Mouse (Mus musculus): ENCODE data around the gene Skint6. TPM values are rescaled to one million over a fixed set of nuclear protein-coding genes. Genes with fewer than 3 reads are reported as not detected.
"Not testable (repeated sequence)": the region's sequence is repeated elsewhere in the genome, so short reads cannot be mapped to it uniquely, and the experiment has no call there.

Skint6 gene
- not detected in 2 replicates for polyA plus RNA-seq (2016; fragmentation: Nextera tagmentation; extraction: Ambion mirVana)

GRCm38 (mm10) chr4:113286873-113287272 lies at the start of gene Skint6:
Skint6 (minus strand) TSS chr4:113286973.
- Histone ChIP-seq H3K27ac (no peak within 1 kb of the TSS), H3K4me3 (no peak within 1 kb of the TSS), H3K27me3 (ENCODE audit: low read depth, poor library complexity, severe bottlenecking) (no peaks in the 10 kb centered on the region), H3K4me1 (no peaks in the 10 kb centered on the region), H3K9me3 (replicated peaks) (no peaks in the 10 kb centered on the region), H3K36me3 (no peaks in the 10 kb centered on the region)
- 77% methylated on average over 2 of the region's 2 CpGs for WGBS
- no peak for DNase-seq (ENCODE audit: low spot score)

GRCm38 (mm10) chr4:113320911-113321310 lies 34.1 kb upstream of the Skint6 start:
- 92% methylated on average over 1 of the region's 1 CpGs for WGBS
- no peak overlapping the region for H3K27ac ChIP-seq
- H3K4me1 ChIP-seq: no peaks in the 10 kb centered on the region
- H3K36me3 ChIP-seq: no peaks in the 10 kb centered on the region
- H3K4me3 ChIP-seq: no peak overlapping the region
- H3K9me3 ChIP-seq (replicated peaks): no peaks in the 10 kb centered on the region
- no peaks in the 10 kb centered on the region for H3K27me3 ChIP-seq (ENCODE audit: low read depth, poor library complexity, severe bottlenecking)
- no peak for DNase-seq (ENCODE audit: low spot score)

- Histone ChIP-seq H3K36me3 (no peaks in the 10 kb centered on the region), H3K27ac (no peak overlapping the region), H3K4me3 (no peak overlapping the region), H3K4me1 (no peaks in the 10 kb centered on the region), H3K9me3 (replicated peaks) (no peaks in the 10 kb centered on the region), H3K27me3 (ENCODE audit: low read depth, poor library complexity, severe bottlenecking) (no peaks in the 10 kb centered on the region)
- 68% methylated on average over 3 of the region's 3 CpGs for WGBS
- no peak for DNase-seq (ENCODE audit: low spot score)
Observed at GRCm38 (mm10) chr4:113301773-113302473, 15.2 kb upstream of the Skint6 start.

- no peak overlapping the region for H3K4me3 ChIP-seq
- no peaks in the 10 kb centered on the region for H3K27me3 ChIP-seq (ENCODE audit: low read depth, poor library complexity, severe bottlenecking)
- no peaks in the 10 kb centered on the region for H3K4me1 ChIP-seq
- H3K9me3 ChIP-seq (replicated peaks): peaks cover 5% of the 10 kb centered on the region; the same call in 1 of the 2 replicates
- no peak for DNase-seq (ENCODE audit: low spot score)
- no peak overlapping the region for H3K27ac ChIP-seq
- 95% methylated on average over 1 of the region's 1 CpGs for WGBS
- H3K36me3 ChIP-seq: no peaks in the 10 kb centered on the region
Observed at GRCm38 (mm10) chr4:113263363-113264060, 23.3 kb downstream of the Skint6 start.

GRCm38 (mm10) chr4:113245808-113246207 lies 41.0 kb downstream of the Skint6 start:
- Histone ChIP-seq H3K4me3 (no peak overlapping the region), H3K4me1 (no peaks in the 10 kb centered on the region), H3K27ac (no peak overlapping the region), H3K9me3 (replicated peaks) (no peaks in the 10 kb centered on the region), H3K36me3 (no peaks in the 10 kb centered on the region), H3K27me3 (ENCODE audit: low read depth, poor library complexity, severe bottlenecking) (no peaks in the 10 kb centered on the region)
- no peak for DNase-seq (ENCODE audit: low spot score)

- H3K4me1 ChIP-seq: no peaks in the 10 kb centered on the region
- no peaks in the 10 kb centered on the region for H3K27me3 ChIP-seq (ENCODE audit: low read depth, poor library complexity, severe bottlenecking)
- H3K36me3 ChIP-seq: no peaks in the 10 kb centered on the region
- peaks cover 4% of the 10 kb centered on the region; the same call in 1 of the 2 replicates for H3K9me3 ChIP-seq (replicated peaks)
- no peak overlapping the region for H3K27ac ChIP-seq
- DNase-seq (ENCODE audit: low spot score): no peak
- H3K4me3 ChIP-seq: no peak overlapping the region
- 70% methylated on average over 3 of the region's 3 CpGs for WGBS
Observed at GRCm38 (mm10) chr4:113067621-113068020, 219.2 kb downstream of the Skint6 start.

- H3K36me3 ChIP-seq; DNase-seq (ENCODE audit: low spot score); H3K27ac ChIP-seq; H3K4me1 ChIP-seq; H3K27me3 ChIP-seq (ENCODE audit: low read depth, poor library complexity, severe bottlenecking); H3K9me3 ChIP-seq (replicated peaks); H3K4me3 ChIP-seq: not testable (repeated sequence)
- 30% methylated on average over 22 of the region's 22 CpGs for WGBS
Observed at GRCm38 (mm10) chr4:112979160-112979559, 307.6 kb downstream of the Skint6 start.

- Histone ChIP-seq H3K4me3 (no peak overlapping the region), H3K4me1 (no peaks in the 10 kb centered on the region), H3K36me3 (no peaks in the 10 kb centered on the region), H3K27ac (no peak overlapping the region), H3K27me3 (ENCODE audit: low read depth, poor library complexity, severe bottlenecking) (no peaks in the 10 kb centered on the region), H3K9me3 (replicated peaks) (no peaks in the 10 kb centered on the region; the same call in 1 of the 2 replicates)
- 0% methylated on average over 1 of the region's 1 CpGs for WGBS
- no peak for DNase-seq (ENCODE audit: low spot score)
Observed at GRCm38 (mm10) chr4:112790646-112791045, 496.1 kb downstream of the Skint6 start.

- DNase-seq (ENCODE audit: low spot score): no peak
- Histone ChIP-seq H3K36me3 (no peaks in the 10 kb centered on the region), H3K4me3 (no peak within 1 kb of the TSS), H3K27me3 (ENCODE audit: low read depth, poor library complexity, severe bottlenecking) (no peaks in the 10 kb centered on the region), H3K27ac (no peak within 1 kb of the TSS), H3K9me3 (replicated peaks) (no peaks in the 10 kb centered on the region), H3K4me1 (no peaks in the 10 kb centered on the region)
- 89% methylated on average over 1 of the region's 1 CpGs for WGBS
Observed at GRCm38 (mm10) chr4:112774766-112775165, 512.0 kb downstream of the Skint6 start, which contains the start of gene Skint10. Skint10 (minus strand) TSS chr4:112774866.

Data from limb, embryonic 10.5 days (tissue).